Mouse (Mus musculus): ENCODE measurements around the gene Cdk20.

GRCm38 (mm10) chr13:64402504-64402949, 29.6 kb upstream of the Cdk20 start:
- no peak for TF ChIP-seq CHD2 (IDR thresholded peaks at IDR 0.05; ENCODE audit: low read depth, low read length)
- no peak for TF ChIP-seq ZC3H11A (IDR thresholded peaks at IDR 0.05; ENCODE audit: borderline replicate concordance, low read depth, low read length)
- no peak for TF ChIP-seq ZNF384 (IDR thresholded peaks at IDR 0.05; ENCODE audit: low read depth, low read length)

All from ES-E14 (cell line).